Mouse (Mus musculus) right cerebral cortex, postnatal 10 days (tissue): Measurements from ENCODE around the gene Ptprn.

Experiments
- DNase-seq, 2 experiments: peaks; one replicate each; pipeline ENCODE4 v3.0.0; 2021; ENCODE audit warnings: low spot score in 2 of 2

The Ptprn gene

DNA sequence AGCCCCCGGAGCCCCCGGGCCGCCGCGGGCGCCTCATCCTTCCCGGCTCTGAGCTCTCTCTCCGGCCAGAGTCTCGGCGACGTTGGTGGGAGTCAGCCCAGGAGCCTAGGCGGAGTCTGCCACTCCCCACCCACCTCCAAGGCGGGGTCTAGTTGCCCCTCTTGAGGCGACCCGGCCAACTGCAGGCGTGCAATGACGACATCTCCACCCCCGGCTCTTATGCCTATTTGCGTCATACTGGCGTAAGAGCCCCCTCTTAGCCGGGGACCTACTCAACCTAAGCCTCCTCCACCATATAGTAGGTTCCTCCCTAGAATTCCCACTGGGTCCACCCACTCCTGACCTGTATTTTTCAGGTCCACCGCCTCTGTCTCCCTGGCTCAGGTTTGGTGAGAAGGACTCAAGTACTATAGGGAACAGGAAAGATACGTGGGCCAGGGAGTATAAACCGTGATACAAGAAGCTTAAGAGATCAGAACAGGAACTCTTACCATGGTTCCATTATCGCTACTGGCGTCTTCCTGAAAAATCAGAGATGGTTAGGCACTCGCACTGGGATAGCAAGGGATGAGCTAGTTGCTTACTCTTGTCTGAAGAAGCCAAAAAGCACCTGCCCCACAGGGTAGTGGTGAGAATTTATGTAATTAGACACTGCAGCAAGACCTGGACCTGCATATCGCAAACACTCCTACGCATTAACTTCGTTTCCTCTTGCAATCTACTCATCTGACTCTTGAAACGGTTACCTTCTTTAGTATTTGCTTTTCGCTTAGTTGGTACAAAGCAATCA is at the start of gene Ptprn:
Gene Ptprn (minus strand): TSS at position 412 of the 790 bp plus-strand sequence.
- DNase-seq, result peak; percentile 89 to 92

DNA sequence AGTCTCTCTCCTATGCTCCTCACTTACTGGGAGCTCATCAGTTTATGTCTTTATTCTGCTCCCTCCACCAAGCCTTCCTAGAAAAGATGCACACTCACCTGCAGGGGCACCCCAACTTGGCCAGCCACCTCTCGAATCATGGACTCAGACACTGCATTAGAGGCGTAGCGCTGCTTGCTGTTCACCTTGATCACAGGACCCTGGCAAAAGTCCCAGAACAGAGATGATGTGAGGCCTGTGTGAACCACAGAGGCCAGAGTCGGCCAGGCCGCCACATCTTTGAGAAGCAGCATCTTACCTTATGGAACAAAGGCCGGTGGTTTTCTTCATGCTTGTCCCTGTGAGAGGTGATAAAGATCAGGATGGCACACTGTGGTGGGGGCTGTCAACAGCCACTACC is 47.4 kb upstream of the Ptprn start:
- no peak for DNase-seq

DNA sequence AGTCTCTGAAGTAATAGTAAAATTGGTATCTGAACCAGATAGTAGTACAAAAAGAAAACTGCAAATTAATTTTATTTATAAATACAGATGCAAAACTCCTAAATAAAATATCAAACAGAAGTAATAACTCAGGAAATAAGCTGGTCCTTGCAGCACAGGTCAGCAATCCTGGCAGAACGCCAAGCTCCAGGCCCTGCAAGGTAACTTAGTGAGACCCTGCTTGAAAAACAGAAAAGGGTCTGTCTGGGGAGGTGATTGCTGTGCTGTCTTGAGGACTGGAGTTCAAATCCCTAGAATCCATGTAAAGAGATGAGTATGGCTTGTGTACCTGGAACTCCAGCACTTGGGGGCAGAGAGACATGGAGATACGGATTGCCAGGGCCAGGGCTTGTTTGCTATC is 40.4 kb upstream of the Ptprn start:
- DNase-seq, result no peak

DNA sequence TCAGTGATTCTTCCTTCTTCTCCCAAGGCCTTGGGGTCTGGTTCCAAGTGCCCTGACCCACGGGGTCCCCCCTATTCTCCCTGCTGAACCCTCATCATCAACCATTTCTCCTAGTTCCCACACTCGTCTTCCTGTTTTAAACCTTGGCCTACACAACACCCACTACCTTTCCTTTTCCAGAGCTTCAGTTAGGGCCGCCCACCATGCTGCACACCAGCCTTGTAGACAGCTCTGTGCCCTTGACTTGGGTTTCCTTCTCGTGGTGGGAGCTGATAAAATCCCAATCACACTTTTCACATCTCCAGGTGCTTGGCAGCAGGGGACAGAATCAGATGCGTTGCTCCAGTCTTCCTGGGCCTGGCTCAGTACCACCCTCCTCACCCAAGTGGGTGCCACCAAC is 30.0 kb upstream of the Ptprn start:
- DNase-seq, result no peak

DNA sequence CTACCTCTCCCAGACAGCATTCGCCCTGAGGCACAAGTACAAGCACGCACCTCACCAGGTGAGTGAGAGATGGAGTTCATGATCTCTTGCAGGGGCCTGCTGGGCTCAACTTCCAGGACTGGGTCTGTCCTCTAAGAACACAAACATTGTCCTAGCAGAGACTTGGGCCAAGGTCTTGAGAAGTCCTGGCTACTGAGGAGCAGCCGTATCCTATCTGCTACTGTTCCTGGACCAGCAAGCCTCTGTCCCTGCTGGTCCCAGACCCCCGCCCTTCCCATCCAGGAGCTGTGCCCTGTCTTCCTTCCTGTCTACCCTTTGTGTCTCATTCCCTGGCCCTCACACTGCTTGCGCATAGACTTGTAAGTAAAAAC is 29.0 kb upstream of the Ptprn start:
- DNase-seq, result no peak

DNA sequence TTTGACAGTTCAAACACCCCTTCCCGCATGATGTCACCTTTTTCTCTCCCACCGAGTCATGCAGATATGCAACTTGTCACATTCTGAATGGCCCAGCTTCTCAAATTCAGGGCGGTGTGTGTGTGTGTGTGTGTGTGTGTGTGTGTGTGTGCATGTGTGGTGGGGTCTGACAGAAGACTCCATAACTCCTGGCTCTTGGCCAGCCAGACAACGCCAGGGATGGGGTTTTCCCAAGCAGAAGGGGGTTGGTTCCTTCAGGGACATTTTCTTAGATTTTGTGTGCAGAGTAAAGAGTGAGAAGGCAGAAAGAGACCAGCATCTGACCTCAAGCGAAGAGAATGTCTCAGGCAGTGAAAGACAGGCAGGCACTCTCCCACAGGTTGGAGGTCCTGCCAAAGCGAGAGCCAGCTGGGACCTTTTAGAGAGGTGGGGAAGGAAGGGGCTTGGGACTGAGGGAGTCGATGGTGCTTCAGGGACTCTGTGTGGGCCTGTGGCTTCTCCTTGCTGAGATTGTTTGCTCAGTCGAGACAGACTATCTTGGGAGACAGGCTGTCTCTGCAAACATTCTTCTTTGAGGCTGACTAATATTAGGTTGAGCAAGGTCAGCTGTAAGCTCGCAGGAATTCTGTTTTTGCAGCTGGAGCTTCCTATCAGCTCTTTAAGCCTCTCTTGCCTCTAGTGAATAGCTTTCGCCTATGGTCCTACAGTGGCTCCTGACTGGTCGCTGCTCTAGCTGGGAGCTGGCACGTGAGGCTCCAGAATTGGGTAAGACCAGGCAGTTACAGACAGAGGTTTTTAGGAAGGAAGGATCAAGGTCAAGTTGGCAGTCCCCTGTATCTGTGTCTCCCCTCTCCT is 28.4 kb upstream of the Ptprn start:
- DNase-seq, result no peak

DNA sequence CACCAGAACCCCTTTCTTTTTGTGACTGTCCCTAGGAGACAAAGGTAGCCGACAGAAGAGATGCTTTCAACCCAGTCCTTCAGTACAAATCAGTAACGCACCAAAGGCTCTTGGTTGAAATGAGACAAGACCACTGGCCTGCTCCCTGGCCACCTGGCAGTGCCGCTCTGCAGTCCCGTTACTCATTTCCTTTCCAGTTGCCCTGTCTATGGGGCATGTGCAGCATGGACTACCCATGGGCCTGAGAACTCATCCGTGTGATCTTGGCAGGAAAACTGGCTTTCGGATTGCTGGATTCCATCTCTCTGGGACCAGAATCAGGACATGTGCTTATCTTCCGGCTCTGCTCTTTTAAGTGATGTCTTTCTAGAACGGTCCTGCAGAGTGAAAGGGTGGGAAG is 27.0 kb upstream of the Ptprn start:
- DNase-seq, result no peak

DNA sequence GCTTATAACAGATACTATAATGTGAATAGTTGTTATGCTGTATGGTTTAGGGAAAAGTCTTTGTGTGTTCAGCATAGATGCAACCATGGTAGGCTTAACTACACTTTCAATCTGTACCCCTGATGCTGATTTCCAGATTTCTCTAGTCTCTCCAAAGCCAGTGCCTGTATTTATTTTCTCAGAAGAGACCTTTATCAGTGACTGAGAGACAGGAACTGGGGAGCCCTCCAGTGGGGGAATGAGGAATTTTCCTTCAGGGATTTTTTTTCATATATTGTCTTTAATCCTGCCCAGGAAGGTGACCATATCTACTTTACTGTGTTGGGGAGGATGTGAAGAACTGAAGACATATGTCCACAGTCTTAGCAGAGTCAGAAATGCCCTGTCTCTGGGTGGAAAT is 26.3 kb upstream of the Ptprn start:
- peak; percentile 71 to 74 for DNase-seq

DNA sequence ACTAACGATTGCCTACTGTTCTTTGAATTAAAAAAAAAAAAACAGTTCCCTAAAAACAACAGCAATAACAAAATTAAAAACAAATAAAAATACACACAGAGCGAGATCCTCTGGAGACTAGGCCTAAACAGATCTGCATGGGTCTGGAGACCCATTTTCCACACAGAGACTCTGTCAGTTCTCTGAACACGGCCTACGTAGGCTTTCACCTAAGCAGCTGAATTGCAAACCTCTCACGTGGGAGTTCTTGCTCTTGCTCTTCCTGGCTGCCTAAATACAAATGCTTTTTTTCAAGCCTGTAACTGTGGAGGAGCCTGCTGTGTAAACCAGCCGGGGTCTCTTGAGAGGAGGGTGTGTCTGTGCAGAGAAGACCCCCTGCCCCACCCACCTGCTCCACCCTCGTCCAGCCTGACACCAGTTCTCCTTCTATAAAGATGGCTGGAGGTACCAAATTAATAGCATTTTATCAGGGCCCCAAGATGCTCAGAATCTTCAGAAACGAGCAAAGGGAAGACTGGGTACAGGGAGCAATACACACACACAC is 25.7 kb upstream of the Ptprn start:
- no peak for DNase-seq

DNA sequence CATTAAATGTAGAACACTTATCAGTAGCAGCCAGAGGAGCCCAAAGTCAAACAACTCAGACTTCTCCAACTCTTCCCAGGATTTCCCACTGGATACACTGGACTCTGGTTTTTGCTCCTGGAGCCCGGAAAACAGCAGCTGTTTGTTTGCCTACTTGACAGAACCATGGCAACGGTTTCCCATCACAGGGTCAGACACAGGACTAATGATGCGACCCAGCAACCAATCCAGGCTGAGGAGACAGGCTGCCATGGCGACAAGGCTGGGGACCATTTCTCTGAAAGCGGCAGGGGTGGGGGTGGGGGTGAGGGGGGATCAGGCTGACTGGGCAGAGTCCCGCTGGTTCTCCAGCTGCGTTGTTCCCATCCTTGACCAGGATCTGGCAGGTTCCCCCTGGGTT is 25.1 kb upstream of the Ptprn start:
- DNase-seq, result peak; percentile 76 to 86

DNA sequence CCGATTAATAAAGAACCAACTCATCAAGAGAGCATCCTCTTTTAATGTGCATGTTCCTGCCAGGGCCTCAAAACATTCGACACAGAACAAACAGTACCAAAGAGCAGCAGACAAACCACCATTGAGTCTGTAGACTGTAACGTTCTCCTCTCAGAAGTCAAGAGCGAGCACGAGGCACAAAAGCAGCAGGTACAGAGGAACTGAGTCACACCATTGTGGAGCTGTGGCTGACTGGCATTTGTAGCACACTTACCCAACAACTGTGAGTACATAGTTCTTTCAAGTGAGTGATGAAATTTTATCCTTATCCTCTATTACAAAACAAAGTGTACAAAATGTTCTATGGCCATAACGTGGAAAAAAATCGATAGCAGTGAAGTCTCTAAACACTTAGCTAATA is 20.6 kb upstream of the Ptprn start:
- no peak for DNase-seq

DNA sequence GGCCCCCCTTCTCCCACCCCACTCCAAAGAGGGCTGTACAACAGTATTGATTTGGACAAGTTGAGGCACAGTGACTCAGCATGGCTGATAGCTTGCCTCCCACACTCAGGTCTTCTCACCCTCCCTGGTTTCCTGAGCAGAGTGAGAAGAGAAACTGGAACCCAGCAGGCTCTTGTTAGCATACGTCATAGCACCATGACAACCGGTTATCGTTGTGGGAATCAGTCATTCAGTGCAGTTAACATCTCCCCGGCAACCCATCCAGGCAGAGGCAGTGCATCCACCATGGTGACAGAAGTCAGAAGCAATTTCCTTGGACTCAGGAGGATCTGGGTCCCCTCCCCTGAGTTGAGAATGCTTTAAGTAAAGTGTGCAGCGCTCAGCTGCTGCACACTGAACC is 18.7 kb upstream of the Ptprn start:
- DNase-seq, result peak; percentile 71 to 87

DNA sequence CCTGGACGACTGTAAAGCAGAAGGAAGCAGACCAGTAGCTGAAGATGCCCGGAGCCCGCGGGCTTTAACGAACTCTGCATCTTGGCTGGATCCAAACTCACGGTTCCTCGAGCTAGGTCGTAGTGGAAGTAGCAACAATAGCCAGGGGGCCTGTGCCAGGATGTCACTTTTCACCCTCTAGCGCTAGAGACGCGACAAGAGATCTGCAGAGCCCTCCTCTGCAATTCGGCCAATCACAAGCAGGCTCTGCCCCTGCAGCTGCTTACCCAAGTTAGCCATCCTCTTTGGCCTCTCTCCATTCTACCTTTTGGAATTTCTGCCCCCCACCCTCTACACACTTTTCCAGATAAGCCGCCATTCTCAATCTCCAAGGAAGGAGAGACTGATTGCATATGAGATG is 13.9 kb upstream of the Ptprn start, which contains the start of gene Resp18:
Gene Resp18 (minus strand): TSS at position 188 of the 400 bp plus-strand sequence.
- no peak for DNase-seq

DNA sequence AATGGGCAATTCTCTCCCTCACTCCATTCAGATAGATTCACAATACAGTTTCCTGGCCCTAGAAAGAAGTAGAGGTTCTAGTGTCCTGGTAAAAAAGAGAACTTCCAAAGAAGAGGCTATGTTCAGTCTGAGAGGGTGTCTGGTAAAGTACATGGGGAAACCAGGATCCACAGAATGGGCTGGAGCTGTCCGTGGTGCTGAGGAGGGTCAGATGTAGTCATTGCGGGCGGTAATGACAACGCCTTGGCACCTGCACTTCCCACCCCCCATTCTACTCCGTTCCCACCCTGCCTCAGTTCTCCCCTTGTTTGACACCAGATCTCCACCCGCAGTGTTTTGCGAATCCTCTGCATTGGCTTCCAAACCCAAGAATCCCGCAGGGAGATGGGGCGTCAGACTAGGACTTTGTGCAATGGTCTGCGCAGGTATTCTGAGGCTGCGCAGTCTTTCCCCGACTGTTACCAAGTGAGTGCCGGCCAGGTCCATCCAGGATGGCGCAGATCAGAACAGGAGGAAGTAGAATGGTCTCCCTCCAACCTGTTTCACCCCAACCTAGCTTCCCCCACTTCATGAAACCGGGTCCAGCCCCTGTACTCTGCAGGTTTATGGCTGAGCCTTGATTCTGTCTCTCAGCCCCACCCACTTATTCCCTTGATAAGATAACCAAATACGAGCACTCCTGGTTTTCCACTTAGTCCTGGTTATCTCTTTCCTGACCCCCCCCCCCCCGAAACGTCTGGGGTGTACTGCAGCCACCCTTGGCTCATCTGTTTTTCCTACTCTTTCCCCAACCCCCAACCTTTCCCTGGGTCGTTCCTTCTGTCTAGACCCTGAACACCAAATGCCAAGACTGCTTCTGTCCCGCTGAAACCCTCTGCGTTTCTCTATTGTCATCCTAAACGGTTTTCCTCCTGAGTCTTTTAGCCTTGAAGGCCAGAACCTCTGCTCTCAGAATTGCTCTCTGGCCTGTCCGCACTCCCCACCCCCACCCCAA is 13.2 kb upstream of the Ptprn start:
- no peak for DNase-seq

DNA sequence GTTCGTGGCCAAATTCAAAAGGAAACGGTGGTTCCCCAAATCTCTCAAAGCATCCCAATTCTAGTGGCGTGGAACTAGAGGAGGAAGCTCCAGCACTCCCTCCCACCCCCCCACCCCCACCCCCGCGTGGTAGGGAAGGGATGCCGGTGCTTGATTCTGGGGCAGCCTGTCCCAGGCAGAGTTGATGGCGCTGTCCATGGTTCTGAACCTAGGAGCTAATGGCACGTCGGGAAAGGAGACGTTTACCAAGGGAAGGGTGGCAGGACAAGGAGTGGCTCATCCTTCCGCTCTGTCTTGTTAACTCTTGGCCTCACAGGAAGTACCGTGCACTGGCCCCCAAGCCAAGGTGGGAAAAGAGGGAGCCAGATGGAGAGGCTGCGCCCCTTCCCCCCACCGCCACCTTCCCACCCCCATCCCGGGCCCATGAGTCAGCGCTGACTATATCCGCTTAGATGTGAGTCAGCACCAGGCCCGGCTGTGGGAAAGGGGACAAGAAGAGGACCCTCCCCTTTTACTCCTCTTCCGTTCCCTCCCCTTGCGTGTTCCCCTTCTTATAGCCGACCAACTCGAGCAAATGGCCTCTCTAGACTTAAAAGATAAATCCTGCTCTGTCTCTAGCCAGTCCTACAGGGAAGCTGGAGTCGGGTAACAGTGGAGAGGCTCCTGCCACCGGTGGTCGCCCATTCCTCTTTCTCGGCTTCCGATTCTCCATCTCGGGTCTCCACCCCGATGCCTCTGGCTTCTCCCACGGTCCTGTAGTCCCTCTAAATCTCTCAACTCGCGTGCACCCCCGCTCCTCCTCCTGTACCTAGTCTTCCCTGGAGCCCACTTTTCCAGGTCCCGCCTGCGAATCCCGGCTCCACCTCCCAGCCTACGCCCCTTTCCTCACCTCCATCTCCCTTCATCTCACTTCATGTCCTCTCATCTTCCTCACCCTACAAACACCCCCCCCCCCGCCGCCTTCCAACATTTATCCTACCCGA is 1.0 kb downstream of the Ptprn start:
- DNase-seq, result peak; percentile 74 to 80

DNA sequence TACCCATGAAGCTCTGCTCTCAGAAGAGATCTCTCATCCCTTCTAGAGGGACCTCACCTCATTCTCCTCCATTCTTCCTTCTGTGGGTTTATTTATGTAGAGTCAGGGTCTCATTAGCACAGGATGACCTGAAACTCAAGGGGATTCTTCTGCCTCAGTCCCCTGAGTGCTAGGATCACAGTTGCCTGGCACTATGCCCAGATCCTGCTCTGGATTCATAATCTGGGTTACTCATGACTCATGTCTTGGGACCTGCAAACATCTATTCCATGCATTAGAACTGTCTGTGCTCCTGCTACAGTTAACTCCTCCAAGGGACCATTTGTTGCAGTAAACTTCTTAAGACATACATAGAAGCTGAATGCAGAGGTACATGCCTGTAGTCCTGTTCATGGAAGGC is 3.0 kb downstream of the Ptprn start:
- DNase-seq, result no peak

DNA sequence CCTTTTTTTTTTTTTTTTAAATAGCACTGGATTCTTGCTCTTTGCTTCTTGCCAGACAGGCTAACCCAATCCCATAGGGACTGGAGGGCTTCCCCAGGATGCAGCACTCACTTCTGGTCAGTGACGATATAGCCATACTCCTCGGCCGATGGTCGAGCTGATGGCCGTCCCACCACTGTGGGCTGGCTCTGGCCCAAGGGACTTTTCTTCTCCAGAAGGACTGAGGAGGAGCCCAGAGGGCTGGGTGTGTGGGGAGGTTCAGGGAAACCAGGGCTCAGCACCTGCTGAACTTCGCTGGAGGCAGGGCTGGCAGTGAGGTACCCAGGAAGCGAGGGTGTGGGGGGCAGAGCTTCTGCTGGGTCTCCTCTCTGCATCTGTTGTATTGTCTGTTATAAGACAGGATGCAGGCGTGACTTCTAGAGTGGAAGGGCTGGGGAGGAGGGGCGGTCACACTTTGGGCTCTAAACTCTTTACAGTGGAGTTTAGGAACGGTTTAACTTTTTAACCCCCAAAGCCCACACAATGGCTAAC is 8.7 kb downstream of the Ptprn start:
- no peak for DNase-seq

DNA sequence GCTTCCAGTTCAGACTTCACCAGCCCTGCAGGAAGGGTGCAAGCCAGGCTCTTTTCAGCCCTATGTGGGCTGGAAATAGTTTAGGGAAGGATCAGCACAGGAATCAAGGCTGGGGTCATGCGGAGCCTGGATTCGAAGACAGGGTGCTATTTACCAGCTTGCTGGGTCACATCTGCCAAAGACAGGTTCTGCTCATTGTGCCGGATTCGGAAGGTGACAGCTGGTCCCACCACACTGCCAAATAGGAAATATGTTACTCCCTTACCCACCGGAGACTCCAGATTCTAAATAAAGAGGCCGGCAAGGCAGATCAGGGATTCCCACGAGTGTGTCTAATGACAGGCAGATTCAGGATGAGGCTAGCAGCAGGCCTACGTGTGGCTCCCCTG is 9.7 kb downstream of the Ptprn start:
- peak in 1 of 2 experiments; percentile 77 for DNase-seq

DNA sequence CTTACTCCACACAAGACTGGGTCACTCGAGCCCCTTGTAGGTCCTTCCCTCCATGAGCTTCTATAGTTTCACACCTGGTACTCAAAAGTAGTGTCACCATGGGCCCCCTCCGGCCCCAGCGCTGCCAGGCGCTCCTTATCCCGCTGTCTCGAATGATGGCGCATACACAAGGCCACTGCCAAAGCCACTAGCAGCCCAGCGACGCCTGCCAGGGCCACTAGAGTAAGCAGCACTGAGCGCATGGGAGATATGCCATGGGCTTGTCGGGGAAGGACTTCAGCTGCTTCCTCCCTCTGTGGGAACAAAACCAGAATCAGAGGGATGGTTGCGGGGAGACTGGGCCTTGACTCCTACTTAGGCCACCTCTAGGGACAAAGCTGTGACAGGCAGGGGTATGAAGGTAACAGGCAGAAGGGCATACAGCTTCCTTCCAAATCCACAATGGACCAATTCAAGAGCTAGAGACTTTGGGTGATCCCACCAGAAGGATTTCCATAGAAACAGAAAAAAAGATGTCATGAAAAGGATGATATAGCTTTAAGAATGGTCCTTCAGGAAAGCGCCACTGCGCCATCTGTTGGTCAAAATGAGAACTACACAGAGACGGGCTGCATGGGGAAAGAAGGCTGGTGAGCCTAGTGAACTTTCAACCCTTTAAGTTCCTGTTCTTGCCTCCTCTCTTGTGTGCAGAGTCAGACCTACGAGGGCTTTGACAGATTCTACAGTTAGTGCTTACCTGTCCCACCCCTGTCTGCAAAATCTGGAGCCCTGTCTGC is 10.3 kb downstream of the Ptprn start:
- DNase-seq, result peak; percentile 86 to 88
